Mouse (Mus musculus): ENCODE data around the gene Hist2h4.
A peak's percentile ranks its signal among the peaks of the same experiment; 100 is the strongest.
"Not testable (repeated sequence)": the region's sequence is repeated elsewhere in the genome, so short reads cannot be mapped to it uniquely, and the experiment has no call there.

The Hist2h4 gene

DNA sequence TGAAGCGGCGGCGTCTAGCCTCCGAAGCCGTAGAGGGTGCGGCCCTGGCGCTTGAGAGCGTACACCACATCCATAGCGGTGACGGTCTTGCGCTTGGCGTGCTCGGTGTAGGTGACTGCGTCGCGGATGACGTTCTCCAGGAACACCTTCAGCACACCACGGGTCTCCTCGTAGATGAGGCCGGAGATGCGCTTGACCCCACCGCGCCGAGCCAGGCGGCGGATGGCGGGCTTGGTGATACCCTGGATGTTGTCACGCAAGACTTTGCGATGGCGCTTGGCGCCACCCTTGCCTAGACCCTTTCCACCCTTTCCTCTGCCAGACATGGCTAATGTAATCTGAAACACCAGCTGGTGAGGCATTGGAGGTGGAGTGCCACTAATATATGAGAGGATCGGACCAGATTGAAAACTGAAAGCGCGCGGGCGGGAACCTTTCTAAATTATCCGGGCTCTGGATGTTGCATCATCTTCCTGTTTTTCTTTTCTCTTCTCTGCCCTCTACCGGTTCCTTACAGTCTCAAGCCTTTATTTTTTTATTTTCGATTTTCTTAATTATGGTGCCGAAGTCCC lies at the start of gene Hist2h4:
Gene Hist2h4, minus strand, starts transcription at position 333 of the 572 bp plus-strand sequence.
- peak; percentile 96 for DNase-seq (ENCODE audit: low spot score in 2 of 2)

DNA sequence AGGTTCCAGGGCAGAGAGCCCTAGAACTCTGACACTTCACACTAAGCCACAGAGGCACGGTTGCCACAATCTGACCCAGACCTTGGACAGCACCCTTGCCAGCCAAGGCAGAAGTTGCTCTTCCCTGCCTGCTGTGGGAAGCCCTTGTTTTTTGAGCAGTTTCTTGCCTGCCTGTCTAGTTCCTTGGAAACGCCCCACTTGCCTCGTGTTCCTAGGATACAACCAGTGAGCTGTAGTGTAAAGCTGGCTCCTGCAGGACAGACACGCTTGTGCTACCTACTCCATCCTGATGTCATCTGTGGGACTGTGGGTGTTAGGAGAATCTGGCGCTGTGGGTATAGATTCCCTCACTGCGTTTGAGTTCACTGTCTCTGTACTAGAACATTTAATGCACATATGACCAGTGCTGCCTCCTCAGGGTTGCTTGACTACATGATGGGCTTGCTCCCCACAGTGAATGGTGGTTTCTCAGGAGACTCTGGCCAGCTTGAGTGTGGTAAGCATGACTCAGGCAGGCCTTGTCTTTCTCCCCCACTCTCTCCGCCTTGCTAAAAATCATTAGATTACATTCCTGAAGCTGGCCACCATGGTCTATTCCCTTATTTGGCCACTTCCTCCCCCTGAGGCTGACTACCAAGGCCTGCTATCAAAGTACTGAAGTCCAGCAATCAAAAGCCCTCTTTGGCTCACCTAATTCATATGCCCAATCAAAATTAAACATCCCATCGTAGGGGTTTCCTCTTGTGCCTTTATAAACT lies 49.4 kb upstream of the Hist2h4 start:
- peak; percentile 20 to 32 for DNase-seq (ENCODE audit: low spot score in 2 of 2)

DNA sequence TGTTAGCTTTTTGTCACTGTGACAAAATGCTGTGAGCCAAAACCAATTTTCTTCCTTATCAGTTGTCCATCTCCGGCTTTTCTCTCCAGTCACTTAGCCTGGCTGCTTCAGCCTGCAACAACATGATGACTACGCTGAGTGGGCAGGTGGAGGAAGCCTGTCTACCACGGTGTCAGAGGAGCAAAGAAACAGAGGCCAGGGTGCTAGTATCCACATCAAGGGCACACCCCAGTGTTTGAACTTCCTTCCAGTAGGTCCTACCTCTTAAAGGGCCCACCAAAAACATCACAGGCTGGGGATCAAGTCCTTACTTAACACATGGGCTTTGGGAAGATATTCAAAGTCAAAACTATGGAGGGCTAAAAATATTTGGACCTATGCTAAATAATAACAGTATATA lies 46.3 kb upstream of the Hist2h4 start:
- no peak for DNase-seq (ENCODE audit: low spot score in 2 of 2)

- DNase-seq (ENCODE audit: low spot score in 2 of 2) = no peak
Observed at GRCm38 (mm10) chr3:96306506-96306905, 43.4 kb upstream of the Hist2h4 start.

GRCm38 (mm10) chr3:96302076-96302475 lies 39.0 kb upstream of the Hist2h4 start:
- DNase-seq (ENCODE audit: low spot score in 2 of 2) = no peak

DNA sequence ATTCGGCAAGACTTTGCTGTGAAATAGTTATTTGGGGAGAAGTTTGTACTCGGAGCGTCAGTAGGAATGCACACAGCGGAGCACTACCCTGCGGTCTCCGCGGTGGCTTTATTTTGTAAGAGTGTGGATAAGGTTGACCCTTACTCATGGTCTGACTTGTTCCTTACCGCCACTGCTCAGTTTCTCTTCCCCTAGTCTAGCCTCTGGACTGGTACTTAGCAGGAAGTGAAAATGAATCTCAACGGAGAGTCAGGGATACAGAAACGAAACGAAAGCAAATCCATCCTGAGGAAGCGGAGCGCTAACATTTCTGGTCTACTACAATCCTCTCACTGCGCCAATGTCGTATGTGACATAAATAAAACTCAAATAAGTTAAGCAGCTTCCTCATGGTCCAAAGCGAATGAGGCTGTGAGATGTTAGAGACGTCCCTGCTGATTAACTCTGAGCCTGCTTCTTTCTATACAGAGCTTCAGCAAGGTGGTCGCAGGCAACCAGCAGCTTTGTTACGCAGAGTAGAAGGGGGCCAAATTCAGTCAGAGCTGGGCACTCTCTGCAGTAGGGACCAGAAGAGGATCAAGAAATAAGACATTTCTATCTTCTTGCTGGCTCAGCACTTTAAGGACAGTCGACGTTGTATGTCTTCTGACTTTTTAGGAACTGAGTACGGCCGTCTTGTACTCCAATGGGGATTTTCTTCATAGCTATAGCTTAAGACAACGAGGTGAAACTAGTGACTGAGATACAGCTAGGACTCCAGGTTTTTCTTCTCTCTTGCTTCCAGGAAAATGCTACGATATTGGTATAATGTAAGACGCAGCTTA lies 37.8 kb upstream of the Hist2h4 start:
- DNase-seq (ENCODE audit: low spot score in 2 of 2) = no peak

DNA sequence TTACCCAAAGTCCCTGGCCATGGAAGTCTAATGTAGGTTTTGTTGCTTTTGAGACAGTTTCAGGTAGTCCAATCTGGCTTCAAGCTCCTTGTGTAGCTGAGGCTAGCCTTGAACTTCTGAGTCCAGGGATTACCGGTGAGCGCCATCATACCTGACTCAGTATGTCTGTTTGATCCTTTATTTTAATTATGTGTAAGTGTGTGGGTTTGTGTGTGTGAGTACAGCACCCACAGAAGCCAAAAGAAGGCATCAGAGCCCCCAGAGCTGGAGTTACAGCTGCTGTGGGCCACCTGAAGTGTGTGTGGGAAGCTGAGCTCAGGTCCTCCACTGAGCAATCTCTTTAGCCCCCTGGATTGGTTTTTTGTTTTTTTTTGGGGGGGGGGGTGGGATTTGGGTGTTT lies 36.5 kb upstream of the Hist2h4 start:
- DNase-seq (ENCODE audit: low spot score in 2 of 2) = no peak

GRCm38 (mm10) chr3:96298360-96298759 lies 35.2 kb upstream of the Hist2h4 start:
- DNase-seq (ENCODE audit: low spot score in 2 of 2) = no peak

DNA sequence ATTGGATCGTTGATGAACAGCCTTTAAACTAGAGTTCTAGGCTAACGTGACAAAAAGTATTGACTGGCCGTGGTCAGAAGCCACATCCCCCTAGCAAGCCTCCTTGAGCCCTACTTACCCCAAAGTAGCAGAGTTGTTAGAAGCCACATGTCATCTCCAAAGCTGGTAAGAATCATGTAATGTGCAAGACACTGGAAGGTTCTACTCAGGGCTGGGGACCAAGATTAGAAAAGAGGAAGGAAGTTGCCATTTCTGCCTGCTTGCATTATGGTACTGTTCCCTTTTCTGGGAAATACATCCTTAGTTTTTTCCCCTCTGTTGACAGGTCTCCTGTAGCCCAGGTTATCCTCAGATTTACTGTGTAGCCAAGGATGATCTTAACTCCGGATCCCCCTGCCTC lies 30.7 kb upstream of the Hist2h4 start, which contains the start of gene Fcgr1:
Gene Fcgr1, minus strand, starts transcription at position 183 of the 400 bp plus-strand sequence.
- no peak for DNase-seq (ENCODE audit: low spot score in 2 of 2)

DNA sequence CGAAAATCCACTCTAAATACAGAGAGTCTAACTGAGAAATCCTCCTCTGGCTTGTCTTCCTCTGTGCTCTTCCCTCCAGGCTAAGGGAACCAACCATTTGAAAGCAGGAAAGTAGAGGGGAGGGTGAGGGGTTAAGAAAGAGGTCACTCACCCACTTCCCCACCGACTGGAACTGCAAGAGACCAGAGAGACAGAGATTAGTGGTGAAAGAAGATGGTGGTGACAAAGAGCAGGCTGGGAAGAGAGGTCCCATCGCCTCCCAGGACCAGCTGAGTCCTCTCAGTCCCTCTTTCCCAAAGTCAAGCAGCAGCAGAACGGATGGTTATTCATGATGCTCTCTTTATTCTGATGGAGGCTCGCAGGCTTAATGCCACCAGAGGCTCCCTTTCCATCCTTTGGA lies 30.3 kb upstream of the Hist2h4 start:
- DNase-seq (ENCODE audit: low spot score in 2 of 2) = no peak

GRCm38 (mm10) chr3:96292641-96293040 lies 29.5 kb upstream of the Hist2h4 start:
- no peak for DNase-seq (ENCODE audit: low spot score in 2 of 2)

DNA sequence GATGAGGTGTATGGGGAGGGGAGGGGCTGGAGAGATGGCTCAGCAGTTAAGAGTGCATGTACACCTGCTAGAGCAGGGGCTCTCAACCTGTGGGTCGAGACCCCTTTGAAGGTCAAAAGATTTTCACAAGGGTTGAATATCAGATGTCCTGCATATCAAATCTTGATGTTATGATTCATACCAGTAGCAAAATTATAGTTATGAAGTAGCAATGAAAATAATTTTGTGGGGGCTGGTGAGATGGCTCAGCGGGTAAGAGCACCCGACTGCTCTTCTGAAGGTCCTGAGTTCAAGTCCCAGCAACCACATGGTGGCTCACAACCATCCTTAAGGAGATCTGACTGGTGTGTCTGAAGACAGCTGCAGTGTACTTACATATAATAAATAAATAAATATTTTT lies 27.6 kb upstream of the Hist2h4 start:
- DNase-seq (ENCODE audit: low spot score in 2 of 2) = not testable (repeated sequence)

GRCm38 (mm10) chr3:96289201-96289600 lies 26.1 kb upstream of the Hist2h4 start:
- DNase-seq (ENCODE audit: low spot score in 2 of 2) = no peak

DNA sequence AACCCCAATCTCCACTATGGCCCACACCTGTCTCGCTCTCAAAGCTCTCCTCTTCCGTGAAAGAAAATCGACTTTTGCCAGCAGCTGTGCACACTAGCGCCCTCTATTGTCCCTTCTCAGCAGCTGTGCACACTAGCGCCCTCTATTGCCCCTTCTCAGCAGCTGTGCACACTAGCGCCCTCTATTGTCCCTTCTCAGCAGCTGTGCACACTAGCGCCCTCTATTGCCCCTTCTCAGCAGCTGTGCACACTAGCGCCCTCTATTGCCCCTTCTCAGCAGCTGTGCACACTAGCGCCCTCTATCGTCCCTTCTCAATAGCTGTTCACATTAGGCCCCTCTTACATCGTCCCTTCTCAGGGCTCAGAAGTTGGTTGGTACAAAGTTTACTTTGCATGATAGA lies 24.2 kb upstream of the Hist2h4 start:
- DNase-seq (ENCODE audit: low spot score in 2 of 2) = not testable (repeated sequence)

DNA sequence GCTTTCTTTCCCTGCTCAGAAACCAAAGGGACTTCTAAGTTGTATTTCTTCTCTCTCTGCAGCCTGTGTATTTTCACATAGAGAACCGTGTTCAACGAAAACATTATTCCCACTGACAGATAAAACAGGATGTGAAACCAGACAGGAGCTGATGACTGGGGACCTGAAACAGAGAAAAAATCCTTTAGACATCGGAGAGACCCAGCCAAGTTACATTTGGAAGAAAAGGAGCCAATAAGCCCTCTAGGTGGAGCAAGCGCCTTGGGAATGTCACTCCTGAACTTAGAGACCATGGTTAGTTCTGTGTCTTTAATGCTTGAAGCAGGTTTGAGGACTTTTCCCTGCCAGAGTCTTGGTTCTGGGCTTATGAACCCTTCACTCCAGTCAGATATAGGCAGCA lies 21.3 kb upstream of the Hist2h4 start:
- no peak for DNase-seq (ENCODE audit: low spot score in 2 of 2)

DNA sequence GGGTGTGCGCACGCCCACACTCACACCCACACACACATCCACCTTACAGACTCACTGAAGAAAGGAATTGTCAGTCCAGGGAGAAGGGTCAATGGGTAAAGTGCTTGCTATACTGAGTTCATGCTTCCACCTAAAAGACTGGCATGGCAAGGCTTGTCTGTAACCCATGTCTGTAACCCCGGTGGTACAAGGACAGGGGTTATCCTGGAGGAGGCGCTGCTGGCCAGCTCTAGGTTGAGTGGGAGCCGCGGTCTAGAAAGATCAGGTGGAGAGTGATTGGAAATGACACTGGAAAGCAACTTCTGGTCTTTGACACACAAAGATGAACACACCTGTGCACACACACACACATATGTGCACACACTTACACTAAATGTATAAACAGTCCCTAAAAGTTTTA lies 17.5 kb upstream of the Hist2h4 start:
- DNase-seq (ENCODE audit: low spot score in 2 of 2) = no peak

DNA sequence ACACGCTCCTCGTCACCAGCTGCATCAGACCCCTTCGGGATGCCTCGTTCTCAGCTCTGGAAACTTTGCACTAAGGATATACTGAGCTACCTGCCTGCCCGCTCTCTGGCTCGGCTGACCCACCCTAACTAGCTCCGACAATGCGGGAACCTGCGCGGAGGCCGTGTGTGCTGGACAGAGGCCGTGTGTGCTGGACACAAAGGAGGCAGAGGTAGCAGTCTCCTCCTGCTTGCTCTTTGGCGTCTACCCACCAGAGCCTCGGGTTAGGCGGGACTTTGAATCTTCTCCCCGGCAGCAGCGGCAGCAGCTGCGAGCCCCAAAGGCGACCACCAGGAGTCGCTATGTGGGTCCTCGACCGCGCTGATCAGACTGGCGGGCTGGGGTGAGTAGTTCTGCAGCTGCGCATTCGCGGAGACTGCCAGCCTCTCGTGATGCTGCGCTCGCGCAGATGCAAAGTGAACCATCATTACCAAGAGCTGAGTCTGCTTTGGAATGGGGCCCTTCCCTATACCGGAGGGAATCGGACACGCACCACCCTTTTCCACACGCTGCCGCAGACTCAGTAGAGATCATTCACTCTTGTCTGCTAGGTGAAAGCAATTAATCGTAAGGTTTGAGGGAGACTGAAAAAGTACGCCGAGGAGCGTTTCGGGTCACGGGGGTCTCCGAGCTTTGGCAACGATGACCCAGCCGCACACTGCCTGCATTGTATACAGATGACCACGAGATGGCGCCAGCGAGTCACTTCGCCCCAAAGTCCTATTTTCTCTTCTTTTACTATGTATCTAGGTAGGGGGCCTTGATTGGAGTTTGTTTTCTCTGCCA lies 14.9 kb upstream of the Hist2h4 start:
- peak; percentile 90 to 92 for DNase-seq (ENCODE audit: low spot score in 2 of 2)

GRCm38 (mm10) chr3:96277428-96277799 lies 14.3 kb upstream of the Hist2h4 start:
- peak; percentile 43 to 50 for DNase-seq (ENCODE audit: low spot score in 2 of 2)

GRCm38 (mm10) chr3:96273591-96274465 lies 10.7 kb upstream of the Hist2h4 start:
- no peak for DNase-seq (ENCODE audit: low spot score in 2 of 2)

All from right cerebral cortex, postnatal 36 days (tissue).